Mouse (Mus musculus) bone marrow macrophage, adult 2 months (primary cell): ENCODE data around the gene Adar.

ENCODE experiments used
- CTCF ChIP-seq: IDR thresholded peaks from 2 replicates; pipeline ENCODE4 v1.5.1; 2012; ENCODE audit warnings: low read depth, mild to moderate bottlenecking, low read length, moderate library complexity
- POLR2A ChIP-seq: IDR thresholded peaks from 2 replicates; pipeline ENCODE4 v1.6.1; 2012; ENCODE audit warnings: mild to moderate bottlenecking, low read depth, low read length, borderline replicate concordance

- no peak for TF ChIP-seq CTCF
- TF ChIP-seq POLR2A: no peak
Observed at GRCm38 (mm10) chr3:89677617-89678016, 37.2 kb upstream of the Adar start.
